Mouse (Mus musculus): ENCODE results near the gene Mmp9.

Mmp9 gene

GRCm38 (mm10) chr2:164912749-164913427 is 27.7 kb upstream of the Mmp9 start:
- DNase-seq, result no peak

GRCm38 (mm10) chr2:164913428-164913786 is 27.2 kb upstream of the Mmp9 start:
- DNase-seq, result no peak

- DNase-seq, result no peak
These were observed 23.8 kb upstream of the Mmp9 start for GRCm38 (mm10) chr2:164916820-164917219.

GRCm38 (mm10) chr2:164917371-164917770 is 23.2 kb upstream of the Mmp9 start:
- no peak for DNase-seq

GRCm38 (mm10) chr2:164918325-164918724 is 22.3 kb upstream of the Mmp9 start:
- DNase-seq, result no peak

GRCm38 (mm10) chr2:164921984-164922383 is 18.6 kb upstream of the Mmp9 start:
- no peak for DNase-seq

GRCm38 (mm10) chr2:164923291-164923690 is 17.3 kb upstream of the Mmp9 start:
- no peak for DNase-seq

GRCm38 (mm10) chr2:164924100-164924857 is 16.3 kb upstream of the Mmp9 start:
- peak; percentile 96 for DNase-seq

- no peak for DNase-seq
These were observed 9.6 kb upstream of the Mmp9 start for GRCm38 (mm10) chr2:164930706-164931581.

GRCm38 (mm10) chr2:164933534-164933933 is 7.0 kb upstream of the Mmp9 start:
- no peak for DNase-seq

- DNase-seq, result no peak
These were observed 4.6 kb upstream of the Mmp9 start for GRCm38 (mm10) chr2:164935991-164936390.

GRCm38 (mm10) chr2:164938146-164939091 is 2.2 kb upstream of the Mmp9 start:
- DNase-seq, result peak; percentile 58

- no peak for DNase-seq
These were observed 1.5 kb upstream of the Mmp9 start for GRCm38 (mm10) chr2:164939106-164939505.

- no peak for DNase-seq
These were observed 2.2 kb downstream of the Mmp9 start for GRCm38 (mm10) chr2:164942692-164943290.

- no peak for DNase-seq
These were observed 6.9 kb downstream of the Mmp9 start for GRCm38 (mm10) chr2:164947506-164947905.

GRCm38 (mm10) chr2:164947930-164948329 is 7.3 kb downstream of the Mmp9 start:
- DNase-seq, result no peak

- DNase-seq, result no peak
These were observed 8.4 kb downstream of the Mmp9 start for GRCm38 (mm10) chr2:164948962-164949361.

GRCm38 (mm10) chr2:164950501-164950900 is 9.9 kb downstream of the Mmp9 start:
- peak; percentile 11 for DNase-seq

- DNase-seq, result no peak
These were observed 11.2 kb downstream of the Mmp9 start for GRCm38 (mm10) chr2:164951745-164952144.

GRCm38 (mm10) chr2:164952448-164952847 is 11.9 kb downstream of the Mmp9 start:
- no peak for DNase-seq

- peak; percentile 80 for DNase-seq
These were observed 12.6 kb downstream of the Mmp9 start for GRCm38 (mm10) chr2:164953224-164953623.

- DNase-seq, result no peak
These were observed 15.1 kb downstream of the Mmp9 start for GRCm38 (mm10) chr2:164955725-164956124.

All from kidney, adult 18-20 months (tissue).